Mouse (Mus musculus): ENCODE data around the gene Adh1.

Adh1 gene

GRCm38 (mm10) chr3:138241371-138241770 is 19.4 kb upstream of the Adh1 start:
- in situ Hi-C loops (cut with MboI), result no loop called here

- in situ Hi-C loops (cut with MboI), result no loop called here
These were observed 18.6 kb upstream of the Adh1 start for GRCm38 (mm10) chr3:138242021-138242726.

DNA sequence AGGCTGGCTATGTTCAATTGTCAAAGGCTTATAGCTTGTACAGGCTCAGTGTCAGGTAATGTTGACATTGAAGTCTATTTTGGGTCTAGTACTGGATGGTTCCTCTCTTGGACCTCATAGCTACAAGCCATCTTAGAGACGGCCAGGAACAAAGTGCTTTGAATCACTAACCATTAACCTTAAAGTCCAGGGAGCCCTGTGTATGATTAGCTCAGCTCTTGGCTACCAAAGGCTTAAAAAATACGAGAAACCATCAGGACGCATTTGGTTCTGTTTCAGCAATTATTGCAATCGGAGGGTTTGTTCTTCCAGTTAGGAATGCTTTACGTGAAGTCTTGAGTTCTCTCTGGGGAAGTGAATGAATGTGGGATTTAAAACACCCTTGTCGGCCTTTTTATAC is 17.9 kb upstream of the Adh1 start:
- in situ Hi-C loops (cut with MboI), result no loop called here

DNA sequence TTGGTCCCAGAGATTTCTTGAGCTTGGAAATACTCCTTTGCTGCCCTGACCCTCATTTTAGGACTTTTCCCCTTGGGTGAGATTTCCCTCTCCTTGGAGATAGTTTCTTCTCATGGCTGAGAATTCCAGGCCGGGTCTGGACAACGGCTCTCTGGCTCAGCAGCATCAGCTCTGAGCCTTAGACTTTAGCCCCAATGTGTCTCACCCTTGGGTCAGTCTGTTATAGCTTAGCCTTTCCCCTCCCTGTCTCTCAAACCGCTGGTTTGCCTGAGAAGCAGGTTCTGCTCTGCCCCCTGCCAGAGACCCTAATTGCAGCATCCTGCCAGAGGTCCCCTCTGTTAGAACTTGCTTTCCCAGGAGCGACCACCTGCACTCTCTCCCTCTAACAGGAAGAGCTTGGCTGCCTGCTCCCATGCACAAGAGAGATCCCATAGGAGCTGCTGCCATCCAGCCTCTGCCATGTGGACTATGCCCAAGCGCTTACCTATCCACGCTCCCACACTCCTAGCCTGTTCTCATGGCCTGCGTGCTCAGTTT is 16.4 kb upstream of the Adh1 start:
- in situ Hi-C loops (cut with MboI), result no loop called here

DNA sequence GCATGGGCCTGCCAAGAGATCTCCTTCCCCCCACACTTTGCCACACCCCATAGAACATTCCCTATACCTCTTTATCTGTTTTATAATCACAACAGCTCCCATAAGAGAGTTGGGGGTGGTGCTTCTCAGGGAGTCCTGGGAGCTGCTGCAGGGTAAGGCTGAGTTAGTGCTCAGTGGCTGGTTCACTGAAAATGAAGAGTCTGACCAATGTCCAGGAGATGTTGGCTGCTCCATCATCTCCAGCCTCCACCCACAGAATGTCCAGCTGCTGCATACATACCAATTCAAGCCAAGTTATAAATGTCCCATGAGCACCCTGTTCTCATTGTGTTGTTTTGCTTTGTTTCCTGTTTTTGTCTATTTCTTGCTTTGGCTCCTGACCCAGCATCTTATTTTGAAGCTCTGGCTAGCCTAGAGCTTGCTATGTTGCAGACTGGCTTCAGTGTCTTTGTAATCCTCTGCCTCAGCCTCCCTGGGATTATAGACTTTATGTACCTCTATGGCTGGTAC is 14.2 kb upstream of the Adh1 start:
- in situ Hi-C loops (cut with MboI), result no loop called here

- in situ Hi-C loops (cut with MboI), result no loop called here
These were observed 13.6 kb upstream of the Adh1 start for GRCm38 (mm10) chr3:138247241-138247640.

GRCm38 (mm10) chr3:138248011-138248410 is 12.8 kb upstream of the Adh1 start:
- in situ Hi-C loops (cut with MboI), result no loop called here

- in situ Hi-C loops (cut with MboI), result no loop called here
These were observed 12.0 kb upstream of the Adh1 start for GRCm38 (mm10) chr3:138248746-138249145.

GRCm38 (mm10) chr3:138251156-138251555 is 9.6 kb upstream of the Adh1 start:
- in situ Hi-C loops (cut with MboI), result no loop called here

GRCm38 (mm10) chr3:138254205-138254604 is 6.6 kb upstream of the Adh1 start:
- in situ Hi-C loops (cut with MboI), result no loop called here

DNA sequence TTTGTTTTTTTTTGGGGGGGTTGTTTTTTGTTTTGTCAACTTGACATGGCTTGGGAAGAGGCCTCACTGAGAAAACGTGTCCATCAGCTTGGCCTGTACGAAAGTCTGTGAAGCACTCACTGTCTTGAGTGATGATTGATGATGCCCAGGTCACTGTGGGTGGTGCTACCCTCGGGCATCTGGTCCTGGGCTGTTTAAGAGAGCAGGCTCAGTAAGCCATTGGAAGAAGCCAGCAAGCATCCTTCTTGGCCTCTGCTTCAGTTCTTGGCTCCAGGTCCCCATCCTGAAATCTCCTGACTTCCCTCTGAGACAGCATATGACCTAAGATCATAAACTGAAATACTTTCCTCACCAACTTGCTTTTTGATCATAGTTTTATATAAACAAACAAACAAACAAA is 5.4 kb upstream of the Adh1 start:
- in situ Hi-C loops (cut with MboI), result no loop called here

DNA sequence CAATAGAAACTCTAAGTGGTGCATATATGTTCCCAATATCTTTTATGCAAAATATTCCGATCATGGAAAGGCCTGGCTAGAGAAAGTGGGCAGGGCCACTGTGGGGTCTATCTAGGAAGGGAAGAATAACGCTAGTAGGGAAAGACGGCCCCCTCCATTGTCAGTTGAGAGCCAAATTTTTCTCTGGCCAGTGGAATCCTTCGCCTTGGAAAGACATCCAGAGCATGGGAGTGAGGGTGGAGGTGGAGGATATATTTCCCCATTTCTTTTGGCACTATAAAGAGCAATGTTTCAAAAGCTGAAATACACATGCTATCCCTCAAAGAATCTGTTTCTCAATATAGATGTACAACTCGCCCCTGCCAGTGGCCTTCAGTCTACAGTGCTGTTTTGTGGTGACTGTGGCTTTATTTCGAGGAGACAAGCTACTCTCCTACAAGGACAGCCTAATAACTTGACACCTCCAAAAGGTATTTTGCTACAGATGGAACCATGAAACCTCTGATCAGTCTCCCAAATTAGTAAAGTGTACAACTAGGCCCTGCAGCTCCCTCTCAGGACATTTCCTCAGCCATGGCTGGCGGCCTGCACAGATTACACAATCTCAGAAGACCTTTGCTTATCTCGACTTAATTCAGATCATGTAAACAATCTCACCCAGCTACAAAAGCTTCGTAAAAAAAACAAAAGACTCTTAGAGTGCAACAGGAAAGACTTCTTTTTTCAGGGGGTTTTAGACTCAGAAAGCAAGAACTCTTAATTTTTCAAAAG is 4.8 kb upstream of the Adh1 start:
- in situ Hi-C loops (cut with MboI), result no loop called here

DNA sequence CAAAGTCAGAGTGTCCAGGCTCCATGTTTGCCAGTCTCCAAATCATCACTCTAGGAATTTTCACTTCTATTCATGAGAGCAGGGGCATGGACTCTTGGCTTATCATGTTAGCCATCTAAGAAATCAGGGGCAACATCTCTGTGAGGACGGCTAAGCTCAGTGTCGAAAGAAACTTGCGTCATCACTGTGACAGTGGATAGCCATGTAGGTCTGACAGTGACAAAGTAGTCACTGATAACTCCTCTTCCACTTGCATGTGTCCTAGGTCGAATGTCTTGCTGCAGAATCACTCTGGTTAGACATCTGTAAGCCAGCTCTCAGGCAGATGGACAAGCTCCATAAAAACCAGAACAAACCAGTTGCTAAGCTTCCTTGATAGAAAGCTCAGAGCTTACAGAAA is 1.8 kb downstream of the Adh1 start:
- in situ Hi-C loops (cut with MboI), result no loop called here

DNA sequence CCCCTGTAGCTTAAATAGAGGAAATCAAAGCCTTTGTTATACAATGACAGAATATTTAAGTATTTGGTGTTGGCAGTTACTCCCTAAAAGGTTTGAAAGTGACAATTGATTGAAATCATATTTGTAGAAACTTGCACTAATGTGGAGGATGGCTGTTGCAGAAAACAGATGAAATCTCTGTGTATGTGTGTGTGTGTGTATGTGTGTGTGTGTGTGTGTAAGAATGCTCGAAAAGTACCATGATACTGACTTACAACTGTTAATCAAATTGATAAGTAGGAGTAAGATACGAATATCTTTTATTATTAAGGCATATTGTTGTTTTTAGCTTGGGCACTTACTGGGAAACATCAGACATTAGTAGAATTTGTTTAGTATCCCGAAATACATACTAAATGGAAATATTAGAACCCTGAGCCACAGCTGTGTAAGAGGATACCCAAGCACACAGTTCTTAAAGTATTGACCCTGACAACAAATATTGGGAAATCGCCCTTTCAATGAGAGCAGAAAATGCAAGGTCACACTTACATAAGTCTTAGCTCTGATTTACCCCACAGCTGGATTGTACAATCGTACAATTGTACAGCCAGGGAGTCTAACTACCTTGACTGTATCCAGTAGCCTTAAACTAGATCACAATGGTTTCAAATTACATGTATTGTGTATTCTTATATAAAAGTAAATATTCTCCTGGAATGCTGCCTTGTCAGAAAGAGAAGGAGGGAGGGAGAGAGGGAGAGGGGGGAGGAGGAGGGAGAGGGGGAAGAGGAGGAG is 2.6 kb downstream of the Adh1 start:
- in situ Hi-C loops (cut with MboI), result no loop called here

DNA sequence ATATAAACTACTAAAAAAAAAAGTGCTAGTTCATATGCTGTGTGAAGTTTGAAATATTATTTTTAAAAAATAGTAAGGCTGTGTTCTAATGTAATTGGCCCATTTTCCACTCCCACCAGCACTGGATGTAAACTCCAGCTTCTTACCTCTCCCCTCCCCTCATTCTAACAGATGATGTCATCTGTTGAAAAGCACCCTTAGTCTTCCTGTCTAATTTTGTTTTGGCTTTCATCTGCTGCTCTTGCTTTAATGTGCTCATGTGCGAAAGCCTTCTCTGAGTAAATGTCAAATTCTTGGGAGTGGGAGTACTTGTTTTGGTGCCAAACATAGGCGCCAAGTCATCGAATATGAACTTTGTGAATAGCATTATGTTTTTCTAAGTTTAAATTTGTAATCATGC is 3.9 kb downstream of the Adh1 start:
- in situ Hi-C loops (cut with MboI), result no loop called here

- in situ Hi-C loops (cut with MboI), result no loop called here
These were observed 9.7 kb downstream of the Adh1 start for GRCm38 (mm10) chr3:138270507-138270906.

DNA sequence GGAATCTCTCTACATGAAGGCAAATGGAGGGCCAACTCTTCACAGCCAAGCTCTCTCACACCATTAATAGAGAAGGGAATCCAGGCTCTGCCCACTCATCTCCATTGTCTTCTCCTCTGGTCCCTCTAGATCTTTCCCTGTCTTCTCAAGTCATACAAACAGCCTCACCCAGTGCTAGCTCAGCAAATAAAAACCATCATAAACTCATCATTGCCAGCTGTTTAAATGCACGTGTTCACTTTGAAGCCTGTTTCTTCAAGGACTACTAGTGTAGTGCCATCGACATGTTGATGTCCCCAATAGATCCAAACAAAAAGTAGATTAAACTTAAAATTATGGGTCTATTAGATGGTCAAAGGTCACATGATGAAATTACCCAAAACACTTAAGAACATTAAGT is 10.5 kb downstream of the Adh1 start:
- in situ Hi-C loops (cut with MboI), result no loop called here

DNA sequence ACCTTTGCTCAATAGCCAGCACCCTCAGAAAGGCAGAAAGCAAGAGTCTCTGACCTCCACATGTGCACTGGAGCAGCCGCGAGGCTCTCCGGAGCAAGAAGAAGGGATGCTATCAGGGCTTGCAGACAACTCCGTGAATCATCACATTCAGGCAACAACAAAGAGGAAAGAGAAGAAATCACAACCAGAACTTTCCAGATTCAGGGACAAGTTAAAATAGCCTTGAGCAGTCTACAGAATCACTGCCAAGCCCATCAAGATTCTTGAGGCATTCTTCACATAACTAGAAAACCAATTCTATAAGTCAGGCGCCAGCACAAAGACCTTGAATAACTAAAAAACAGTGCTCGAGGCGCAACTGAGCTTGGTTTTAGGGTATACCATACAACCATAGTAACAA is 12.3 kb downstream of the Adh1 start:
- in situ Hi-C loops (cut with MboI), result no loop called here

DNA sequence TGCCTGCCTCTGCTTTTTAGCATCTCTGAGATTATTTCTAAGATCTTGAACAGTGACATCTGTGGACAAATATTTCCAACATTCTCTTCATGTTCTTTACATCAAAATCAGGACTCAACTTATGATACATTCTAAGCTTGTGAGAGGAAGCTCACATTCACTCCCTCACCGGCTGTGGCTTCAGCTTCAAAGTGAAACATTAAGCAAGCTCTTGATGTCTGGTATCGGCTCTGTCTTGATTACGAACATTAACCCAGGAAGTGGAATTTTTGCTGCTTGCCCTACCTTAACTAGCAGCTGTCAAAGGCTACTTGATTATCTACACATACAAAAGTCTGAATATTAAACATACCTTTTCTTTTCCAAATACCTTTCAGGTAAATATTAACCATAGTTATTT is 14.3 kb downstream of the Adh1 start:
- in situ Hi-C loops (cut with MboI), result no loop called here

DNA sequence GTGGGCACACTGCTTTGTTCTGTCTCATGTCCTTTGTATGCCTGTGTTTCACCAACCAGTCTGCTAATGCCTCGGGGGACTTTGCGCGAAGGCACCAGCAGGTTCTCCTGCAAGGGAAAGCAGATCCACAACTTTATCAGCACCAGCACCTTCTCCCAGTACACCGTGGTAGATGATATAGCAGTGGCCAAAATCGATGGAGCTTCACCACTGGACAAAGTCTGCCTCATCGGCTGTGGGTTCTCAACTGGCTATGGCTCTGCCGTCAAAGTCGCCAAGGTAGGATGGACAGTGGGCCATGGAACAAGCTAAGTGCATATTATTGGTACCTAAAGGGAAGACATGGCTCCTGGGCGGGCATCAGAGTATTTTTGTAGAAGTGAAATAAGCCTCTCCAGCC is 21.8 kb downstream of the Adh1 start:
- in situ Hi-C loops (cut with MboI), result no loop called here

DNA sequence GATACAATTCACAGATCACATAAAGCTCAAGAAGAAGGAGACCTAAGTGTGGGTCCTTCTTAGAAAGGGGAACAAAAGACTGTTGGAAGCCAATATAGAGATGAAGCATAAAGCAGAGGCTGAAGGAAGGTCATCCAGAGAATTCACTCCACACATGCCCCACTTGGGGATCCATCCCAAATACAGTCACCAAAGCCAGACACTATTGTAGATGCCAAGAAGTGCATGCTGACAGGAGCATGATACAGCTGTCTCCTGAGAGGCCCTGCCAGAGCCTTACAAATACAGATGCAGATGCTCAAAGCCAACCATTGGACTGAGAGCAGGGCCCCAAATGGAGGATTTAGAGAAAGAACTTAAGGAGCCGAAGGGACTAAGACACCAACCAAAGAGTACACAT is 23.0 kb downstream of the Adh1 start:
- in situ Hi-C loops (cut with MboI), result no loop called here

- in situ Hi-C loops (cut with MboI), result no loop called here
These were observed 25.2 kb downstream of the Adh1 start for GRCm38 (mm10) chr3:138285986-138286385.

Measured in mature B cell (primary cell).